ENCODE assay signal across 8 mouse cellular contexts in the genomic region with DNA sequence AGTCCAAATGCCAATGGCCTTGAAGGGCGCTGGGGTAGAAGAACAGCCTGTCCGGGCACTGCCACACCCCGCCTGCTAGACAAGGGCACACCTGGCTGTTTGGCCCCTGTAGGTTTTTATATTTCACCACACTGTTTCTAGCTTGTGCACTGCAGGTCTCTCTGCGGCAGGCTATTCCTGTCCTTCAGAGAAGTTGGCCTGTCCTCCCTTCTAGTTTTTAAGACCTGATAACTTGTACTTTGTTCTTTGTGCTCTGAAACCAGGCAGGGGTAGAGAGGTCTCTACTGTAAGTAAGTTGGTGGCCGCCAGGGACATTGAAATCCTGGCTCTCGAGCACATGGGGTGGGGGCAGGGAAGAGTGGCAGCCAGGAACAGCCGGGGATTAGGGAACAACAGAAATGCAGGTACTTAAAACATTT. TPM values are rescaled to one million over a fixed set of nuclear protein-coding genes. Genes with fewer than 3 reads are reported as not detected.
DNase-seq lines count a peak whose midpoint lies in the region; ATAC-seq and TF ChIP-seq lines count a peak whose summit lies in the region.

No protein-coding gene starts in this region.

- peak overlapping the region; percentile 4 for H3K27ac ChIP-seq in forebrain, postnatal 0 days (ENCODE audit: low read depth, low read length)
- H3K27ac ChIP-seq in kidney, embryonic 14.5 days (ENCODE audit: low read depth, low read length): no peak overlapping the region

- peak overlapping the region; percentile 4 for H3K4me3 ChIP-seq in forebrain, postnatal 0 days (ENCODE audit: low read depth, low read length)
- H3K4me3 ChIP-seq in kidney, embryonic 14.5 days (ENCODE audit: low read length): peak overlapping the region; percentile 22; the same call in 1 of the 2 replicates

- peaks cover 4% of the 10 kb centered on the region; the same call in 1 of the 2 replicates for H3K4me1 ChIP-seq in forebrain, postnatal 0 days (ENCODE audit: insufficient read depth)
- H3K4me1 ChIP-seq in kidney, embryonic 14.5 days (ENCODE audit: control insufficient read depth, insufficient read depth, low read length): peaks cover 4% of the 10 kb centered on the region; the same call in 1 of the 2 replicates

- no peaks in the 10 kb centered on the region for H3K36me3 ChIP-seq in forebrain, postnatal 0 days (ENCODE audit: insufficient read depth)
- no peaks in the 10 kb centered on the region for H3K36me3 ChIP-seq in kidney, embryonic 14.5 days (ENCODE audit: control insufficient read depth, insufficient read depth, low read length)

- peak; percentile 51 for TF ChIP-seq CTCF in forebrain, postnatal 0 days (IDR thresholded peaks at IDR 0.05; ENCODE audit: low read depth)

- no peaks in the 10 kb centered on the region for H3K27me3 ChIP-seq in forebrain, postnatal 0 days (ENCODE audit: insufficient read depth, low read length)
- H3K27me3 ChIP-seq in kidney, embryonic 14.5 days (ENCODE audit: control insufficient read depth, insufficient read depth, low read length): no peaks in the 10 kb centered on the region

- no peak for ATAC-seq in CD4-positive, CD25-positive, alpha-beta regulatory T cell, adult 4 months
- peak; percentile 91 for ATAC-seq in forebrain, postnatal 0 days
- ATAC-seq in kidney, embryonic 14.5 days (ENCODE audit: low FRiP score, low TSS enrichment): peak; percentile 63; the same call in 1 of the 2 replicates
- ATAC-seq in megakaryocyte progenitor cell, adult 5-6 weeks (replicated peaks; ENCODE audit: poor library complexity): peak; percentile 78

- H3K9me3 ChIP-seq in forebrain, postnatal 0 days (ENCODE audit: low read length): no peaks in the 10 kb centered on the region
- H3K9me3 ChIP-seq in kidney, embryonic 14.5 days (ENCODE audit: control insufficient read depth, low read length): 0 out of 2 replicates have a peak, but pooled peaks cover 3% of the 10 kb centered on the region

- 15% methylated on average over 7 of the region's 7 CpGs for WGBS in forebrain, postnatal 0 days
- WGBS in kidney, embryonic 14.5 days: 24% methylated on average over 7 of the region's 7 CpGs

- H3K4me2 ChIP-seq in forebrain, postnatal 0 days (ENCODE audit: low read depth): peak overlapping the region; percentile 40
- H3K4me2 ChIP-seq in kidney, embryonic 14.5 days (replicated peaks; ENCODE audit: low read depth, low read length): peak overlapping the region; percentile 39

- peak; percentile 27 for DNase-seq in CD4-positive, CD25-positive, alpha-beta regulatory T cell, adult 2 months (ENCODE audit: low read depth, low spot score)
- DNase-seq in MN1 (ENCODE audit: low spot score): peak; percentile 73
- DNase-seq in forebrain, postnatal 0 days: peak; percentile 66
- DNase-seq in gastrocnemius, adult 8-10 months (ENCODE audit: low spot score in 2 of 2): no peak
- no peak for DNase-seq in frontal cortex, postnatal 25 days (ENCODE audit: low spot score in 2 of 2)

- peak overlapping the region; percentile 45; the same call in 1 of the 2 replicates for H3K9ac ChIP-seq in forebrain, postnatal 0 days
- H3K9ac ChIP-seq in kidney, embryonic 14.5 days (ENCODE audit: low read depth, low read length): no peak overlapping the region

RNA-seq across cellular contexts. Expression of a gene that starts 44.8 kb away (rescaled TPM):
- polyA plus RNA-seq in CD4-positive, CD25-positive, alpha-beta regulatory T cell, adult 4 months (2017; shearing (Covaris generic)): 10 to 100 TPM in 1 of 2 experiments, 1 to 10 TPM in 1; 8.1 to 10.4 TPM
- 3.3 and 3.5 TPM in 2 replicates for total RNA-seq in forebrain, postnatal 0 days (2014; rRNA removed)
- 0.28 and 0.64 TPM in 2 replicates for polyA plus RNA-seq in forebrain, postnatal 0 days (2015; fragmentation: Nextera tagmentation; extraction: Ambion mirVana)
- 5.6 and 6.0 TPM in 2 replicates for polyA plus RNA-seq in kidney, embryonic 14.5 days (2014; fragmentation: Nextera tagmentation; extraction: Ambion mirVana)
- total RNA-seq in megakaryocyte progenitor cell, adult 5-6 weeks (2015): 23.6 and 30.2 TPM in 2 replicates
- 30.4 and 31.2 TPM in 2 replicates for total RNA-seq in megakaryocyte progenitor cell, adult 5-6 weeks (2017)
- 1 to 10 TPM; 5.9 to 7.5 (median 6.7) TPM for total RNA-seq in gastrocnemius, adult 8-10 months (2022)

Comparison
In these comparisons a context has a peak if more than half of its experiments do, and no peak if none do; other contexts are left out.
1. DNase-seq: peak in CD4-positive, CD25-positive, alpha-beta regulatory T cell, adult 2 months (single experiment), MN1 (single experiment) and forebrain, postnatal 0 days (single experiment); none in gastrocnemius, adult 8-10 months (0 of 2) and frontal cortex, postnatal 25 days (0 of 2).